Mouse (Mus musculus) ES-E14 (cell line): ENCODE results near the gene Irf2bpl. TPM values are rescaled to one million over a fixed set of nuclear protein-coding genes. Genes with fewer than 3 reads are reported as not detected.

Source experiments
- DNase-seq: peaks from one replicate; pipeline ENCODE4 v3.0.0-alpha.2; 2013; ENCODE audit warnings: low read depth, low spot score
- H3K27ac ChIP-seq: 2 replicates; pipeline ENCODE4 v1.5.1; 2012; ENCODE audit warnings: low read depth, mild to moderate bottlenecking, low read length, moderate library complexity, mixed read lengths; ENCODE audit not compliant: poor library complexity, insufficient read depth, severe bottlenecking
- H3K36me3 ChIP-seq: 2 replicates; pipeline ENCODE4 v1.6.1; 2012; ENCODE audit warnings: mild to moderate bottlenecking, low read length, moderate library complexity, mixed read lengths; ENCODE audit not compliant: control insufficient read depth, poor library complexity, insufficient read depth, severe bottlenecking
- H3K4me1 ChIP-seq, 2 experiments: fragments of 150-350 bp in 1 of 2; sonication (generic) in 1 of 2; 2 replicates each; pipeline ENCODE4 v1.6.1; 2012; ENCODE audit warnings: low read length in 2 of 2, mild to moderate bottlenecking in 1 of 2, mixed read lengths in 1 of 2; ENCODE audit not compliant: control insufficient read depth in 2 of 2, insufficient read depth in 2 of 2, poor library complexity in 1 of 2
- H3K4me3 ChIP-seq, 2 experiments: fragments of 150-350 bp in 1 of 2; sonication (generic) in 1 of 2; 2 replicates each; pipeline ENCODE4 v1.5.1; 2012; ENCODE audit warnings: low read length in 2 of 2, low read depth in 1 of 2, mild to moderate bottlenecking in 1 of 2, mixed read lengths in 1 of 2; ENCODE audit not compliant: insufficient read depth in 1 of 2, poor library complexity in 1 of 2, severe bottlenecking in 1 of 2
- H3K9ac ChIP-seq: 2 replicates; pipeline ENCODE4 v1.6.1; 2012; ENCODE audit warnings: low read depth, mild to moderate bottlenecking, low read length, mixed read lengths; ENCODE audit not compliant: poor library complexity, insufficient read depth, severe bottlenecking
- H3K9me3 ChIP-seq: fragments of 150-350 bp; sonication (generic); 2 replicates; pipeline ENCODE4 v1.6.1; 2012; ENCODE audit warnings: low read depth, mild to moderate bottlenecking, low read length; ENCODE audit not compliant: control insufficient read depth, insufficient read depth
- CHD2 ChIP-seq: IDR thresholded peaks from 2 replicates; pipeline ENCODE4 v1.6.1; 2014; ENCODE audit warnings: mild to moderate bottlenecking, low read depth, low read length, inconsistent platforms
- HCFC1 ChIP-seq: IDR thresholded peaks from 2 replicates; pipeline ENCODE4 v1.6.1; 2012; ENCODE audit warnings: low read length, inconsistent platforms, borderline replicate concordance; ENCODE audit not compliant: insufficient read depth
- MAFK ChIP-seq: IDR thresholded peaks from 2 replicates; pipeline ENCODE4 v1.6.1; 2014; ENCODE audit warnings: mild to moderate bottlenecking, low read depth, low read length, inconsistent platforms; ENCODE audit not compliant: insufficient read depth
- ZC3H11A ChIP-seq: IDR thresholded peaks from 2 replicates; pipeline ENCODE4 v1.6.1; 2012; ENCODE audit warnings: low read depth, mild to moderate bottlenecking, inconsistent platforms, low read length, borderline replicate concordance
- ZNF384 ChIP-seq: IDR thresholded peaks from 2 replicates; pipeline ENCODE4 v1.6.1; 2012; ENCODE audit warnings: low read depth, low read length, inconsistent platforms
- in situ Hi-C, 2 experiments: fragments of 600-800 bp; cut with MboI; formaldehyde crosslinking; loops; one replicate each; pipeline ENCODE4 v1.15.1; 2025; ENCODE audit warnings: low sequenced_read_pairs in 2 of 2, inconsistent platforms in 1 of 2; ENCODE audit not compliant: unreplicated experiment in 2 of 2
- total RNA-seq: library from RNA; depleted of rRNA; stranded (reverse); fragments of 300-350 nt; gene quantifications from 2 replicates; pipeline ENCODE4 v1.2.3, GENCODE M21; 2012

Irf2bpl gene
- total RNA-seq, 1 experiment = 43.2 TPM

- no peak for TF ChIP-seq HCFC1
- peak; percentile 26; the same call in 1 of the 2 replicates for TF ChIP-seq CHD2
- TF ChIP-seq ZNF384 = peak; percentile 91
- in situ Hi-C loops = no loop called here
- peak overlapping the region; percentile 87; the same call in 1 of the 2 replicates for H3K27ac ChIP-seq
- no peaks in the 10 kb centered on the region for H3K9me3 ChIP-seq
- H3K4me1 ChIP-seq = peaks cover 24 to 52% of the 10 kb centered on the region in 2 experiments
- peak overlapping the region; percentile 34; the same call in 1 of the 2 replicates for H3K9ac ChIP-seq
- H3K36me3 ChIP-seq = no peaks in the 10 kb centered on the region
- no peak for DNase-seq
- no peak overlapping the region for H3K4me3 ChIP-seq
Observed at GRCm38 (mm10) chr12:86899461-86900179, 15.0 kb upstream of the Irf2bpl start.

DNA sequence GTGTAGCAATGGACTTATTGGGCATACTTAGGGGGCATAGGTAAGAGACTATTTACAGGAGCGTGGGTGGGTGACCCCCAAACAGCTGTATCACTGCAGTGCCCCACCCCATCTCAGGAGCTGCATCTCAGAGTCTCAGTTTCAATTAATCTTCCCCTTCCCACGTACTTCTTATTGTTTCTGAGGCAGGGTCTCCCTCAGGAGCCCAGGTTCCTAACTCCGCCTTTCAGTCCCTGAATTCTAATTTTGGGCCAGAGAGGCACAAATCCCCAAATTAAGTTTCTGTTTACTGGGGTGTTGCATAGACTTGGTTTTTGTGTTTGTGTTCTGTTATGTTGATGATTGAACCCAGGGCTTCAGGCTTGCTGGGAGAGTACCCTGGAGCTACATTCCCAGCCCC lies 13.8 kb upstream of the Irf2bpl start:
- no peak overlapping the region for H3K4me3 ChIP-seq
- in situ Hi-C loops = no loop called here
- H3K36me3 ChIP-seq = no peaks in the 10 kb centered on the region
- no peak for DNase-seq
- peaks cover 26 to 41% of the 10 kb centered on the region in 2 experiments for H3K4me1 ChIP-seq
- no peak for TF ChIP-seq ZNF384
- TF ChIP-seq MAFK = no peak
- no peak for TF ChIP-seq HCFC1
- no peak for TF ChIP-seq ZC3H11A
- no peak for TF ChIP-seq CHD2
- peak overlapping the region; percentile 87; the same call in 1 of the 2 replicates for H3K27ac ChIP-seq
- no peaks in the 10 kb centered on the region for H3K9me3 ChIP-seq
- no peak overlapping the region; the same call in 1 of the 2 replicates for H3K9ac ChIP-seq

DNA sequence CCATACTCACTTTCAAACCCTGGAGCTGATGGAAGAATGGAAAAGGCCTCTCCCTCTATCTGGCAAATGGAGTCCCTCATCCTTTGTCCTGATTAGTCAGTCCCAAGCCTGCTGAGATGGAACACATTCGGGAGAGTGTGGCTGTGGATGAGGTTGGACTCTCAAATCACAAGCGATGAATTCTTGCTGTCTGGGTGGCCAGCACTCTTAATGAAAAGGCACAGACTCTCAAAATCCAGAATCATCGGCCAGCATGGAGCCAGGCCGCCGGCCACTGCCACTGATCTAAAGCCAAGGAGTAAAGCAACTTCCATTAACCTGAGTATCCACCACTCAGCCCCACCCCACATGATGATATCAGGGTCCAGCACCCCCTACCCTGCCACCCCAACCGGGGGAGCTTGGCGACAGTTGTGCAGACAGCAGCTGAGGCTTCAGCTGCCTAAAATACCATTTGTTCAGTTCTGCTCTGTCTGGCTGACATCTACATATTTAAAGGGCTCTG lies 13.2 kb upstream of the Irf2bpl start:
- peaks cover 22 to 43% of the 10 kb centered on the region in 2 experiments for H3K4me1 ChIP-seq
- in situ Hi-C loops = no loop called here
- peak overlapping the region; percentile 14; the same call in 1 of the 2 replicates for H3K9ac ChIP-seq
- DNase-seq = no peak
- TF ChIP-seq CHD2 (no peak), ZC3H11A (no peak), MAFK (no peak), ZNF384 (no peak), HCFC1 (no peak)
- no peaks in the 10 kb centered on the region for H3K36me3 ChIP-seq
- no peak overlapping the region for H3K4me3 ChIP-seq
- no peaks in the 10 kb centered on the region for H3K9me3 ChIP-seq
- peak overlapping the region; percentile 87 for H3K27ac ChIP-seq

- in situ Hi-C loops = no loop called here
- peaks cover 22 to 43% of the 10 kb centered on the region in 2 experiments for H3K4me1 ChIP-seq
- no peak for DNase-seq
- no peak overlapping the region for H3K4me3 ChIP-seq
- H3K9me3 ChIP-seq = no peaks in the 10 kb centered on the region
- TF ChIP-seq HCFC1 (no peak), MAFK (no peak), ZNF384 (peak; percentile 78), CHD2 (no peak), ZC3H11A (no peak)
- H3K27ac ChIP-seq = peak overlapping the region; percentile 38; the same call in 1 of the 2 replicates
- H3K36me3 ChIP-seq = no peaks in the 10 kb centered on the region
- no peak overlapping the region for H3K9ac ChIP-seq
Observed at GRCm38 (mm10) chr12:86896921-86897512, 12.4 kb upstream of the Irf2bpl start.
